Mouse (Mus musculus) MEL (cell line): ENCODE results near the gene Xylb.

Experiments used
- EP300 ChIP-seq, 2 experiments: IDR thresholded peaks; 2 replicates each; pipeline ENCODE4 v1.6.1; 2011; ENCODE audit warnings: improper control_type of control experiment in 2 of 2, low read length in 2 of 2, low read depth in 1 of 2, mild to moderate bottlenecking in 1 of 2
- KAT2A ChIP-seq: conservative IDR thresholded peaks from 2 replicates; pipeline ENCODE4 v1.6.1; 2012; ENCODE audit warnings: low read depth, low read length, improper control_type of control experiment, inconsistent platforms
- POLR2A ChIP-seq, 2 experiments: IDR thresholded peaks; 2 replicates each; pipeline ENCODE4 v1.6.1; 2011 to 2012; ENCODE audit warnings: low read length in 2 of 2, mild to moderate bottlenecking in 2 of 2, control low read depth in 1 of 2, improper control_type of control experiment in 1 of 2, low read depth in 1 of 2, moderate library complexity in 1 of 2; ENCODE audit not compliant: control insufficient read depth in 1 of 2, insufficient read depth in 1 of 2, poor library complexity in 1 of 2
- UBTF ChIP-seq: IDR thresholded peaks from 2 replicates; pipeline ENCODE4 v1.6.1; 2012; ENCODE audit warnings: low read depth, mild to moderate bottlenecking, inconsistent platforms, low read length, improper control_type of control experiment, moderate library complexity, borderline replicate concordance; ENCODE audit not compliant: insufficient read depth

GRCm38 (mm10) chr9:119401351-119401750 is 44.2 kb downstream of the Xylb start:
- no peak for TF ChIP-seq EP300 (IDR thresholded peaks at IDR 0.05; ENCODE audit: low read depth in 1 of 2, low read length in 2 of 2)
- no peak for TF ChIP-seq POLR2A (IDR thresholded peaks at IDR 0.05; ENCODE audit: control insufficient read depth in 1 of 2, insufficient read depth in 1 of 2, low read depth in 1 of 2, low read length in 2 of 2, poor library complexity in 1 of 2)
- no peak for TF ChIP-seq UBTF
- no peak for TF ChIP-seq KAT2A
